Comparison of ENCODE assay signal across 8 mouse cellular contexts in genomic region chr9:60838331-60838872, GRCm38 (mm10). TPM values are rescaled to one million over a fixed set of nuclear protein-coding genes. Genes with fewer than 3 reads are reported as not detected.
DNase-seq lines count a peak whose midpoint lies in the region; ATAC-seq and TF ChIP-seq lines count a peak whose summit lies in the region.

No protein-coding gene starts in this region.

- peak overlapping the region; percentile 56 for H3K4me2 ChIP-seq in forebrain, embryonic 11.5 days (ENCODE audit: low read depth, low read length, severe bottlenecking)
- H3K4me2 ChIP-seq in intestine, postnatal 0 days (replicated peaks; ENCODE audit: low read depth): peak overlapping the region; percentile 44

- WGBS in forebrain, embryonic 11.5 days: 20% methylated on average over 9 of the region's 9 CpGs
- WGBS in intestine, postnatal 0 days: 43% methylated on average over 9 of the region's 9 CpGs

- TF ChIP-seq CTCF in intestine, postnatal 0 days (IDR thresholded peaks at IDR 0.05; ENCODE audit: low read depth): no peak

- intact Hi-C loops in gastrocnemius, postnatal 36 days (cut with DNase I): no loop called here

- H3K27ac ChIP-seq in forebrain, embryonic 11.5 days (ENCODE audit: low read depth, low read length): no peak overlapping the region; the same call in 1 of the 2 replicates
- H3K27ac ChIP-seq in intestine, postnatal 0 days (ENCODE audit: low read depth, low read length): no peak overlapping the region

- no peak for ATAC-seq in forebrain, embryonic 11.5 days (replicated peaks; ENCODE audit: low FRiP score)
- ATAC-seq in intestine, postnatal 0 days: no peak

- peak overlapping the region; percentile 27; the same call in 1 of the 2 replicates for H3K9ac ChIP-seq in forebrain, embryonic 11.5 days (ENCODE audit: low read length)
- H3K9ac ChIP-seq in intestine, postnatal 0 days (ENCODE audit: low read depth, low read length): no peak overlapping the region

- no peaks in the 10 kb centered on the region for H3K9me3 ChIP-seq in forebrain, embryonic 11.5 days (ENCODE audit: control insufficient read depth, low read length)
- no peaks in the 10 kb centered on the region for H3K9me3 ChIP-seq in intestine, postnatal 0 days (ENCODE audit: control insufficient read depth)

- no peaks in the 10 kb centered on the region; the same call in 1 of the 2 replicates for H3K27me3 ChIP-seq in forebrain, embryonic 11.5 days (ENCODE audit: control insufficient read depth, insufficient read depth, low read length)
- no peaks in the 10 kb centered on the region for H3K27me3 ChIP-seq in intestine, postnatal 0 days (replicated peaks; ENCODE audit: control insufficient read depth, insufficient read depth, low read length)

- no peaks in the 10 kb centered on the region for H3K36me3 ChIP-seq in forebrain, embryonic 11.5 days (ENCODE audit: control insufficient read depth, insufficient read depth, low read length)
- peaks cover 4% of the 10 kb centered on the region; the same call in 1 of the 2 replicates for H3K36me3 ChIP-seq in intestine, postnatal 0 days (ENCODE audit: control insufficient read depth, insufficient read depth)

- peak; percentile 56 for DNase-seq in embryo, embryonic 10.5 days (ENCODE audit: low spot score)
- no peak for DNase-seq in embryo, embryonic 11 days
- peak; percentile 43 for DNase-seq in 3134 (ENCODE audit: extremely low read depth, insufficient read length, low spot score)
- no peak for DNase-seq in forebrain, embryonic 11.5 days (ENCODE audit: low spot score)
- no peak for DNase-seq in spleen, postnatal 36 days (ENCODE audit: low spot score in 2 of 2)
- DNase-seq in gastrocnemius, postnatal 36 days: no peak
- DNase-seq in T-cell, adult 2 months (ENCODE audit: low spot score): no peak

- peaks cover 36% of the 10 kb centered on the region for H3K4me1 ChIP-seq in forebrain, embryonic 11.5 days (replicated peaks; ENCODE audit: control insufficient read depth, insufficient read depth, low read length)
- H3K4me1 ChIP-seq in intestine, postnatal 0 days (replicated peaks; ENCODE audit: control insufficient read depth, insufficient read depth, low read length): peaks cover 12% of the 10 kb centered on the region

- H3K4me3 ChIP-seq in forebrain, embryonic 11.5 days (ENCODE audit: low read depth, low read length): no peak overlapping the region
- H3K4me3 ChIP-seq in intestine, postnatal 0 days (ENCODE audit: low read depth, low read length): 0 out of 2 replicates have a peak overlapping the region, but pooled peaks have one; percentile 3

RNA-seq across cellular contexts. Expression of gene Uaca, which starts 44.1 kb away (rescaled TPM):
- polyA plus RNA-seq in forebrain, embryonic 11.5 days (2014; fragmentation: Nextera tagmentation; extraction: Ambion mirVana): 25.2 and 25.6 TPM in 2 replicates
- polyA plus RNA-seq in intestine, postnatal 0 days (2015; fragmentation: Nextera tagmentation; extraction: Ambion mirVana): 34.6 and 39.3 TPM in 2 replicates
- 100 to 1,000 TPM; 103 to 112 TPM for total RNA-seq in gastrocnemius, postnatal 36 days (2021)

Comparison
In these comparisons a context has a peak if more than half of its experiments do, and no peak if none do; other contexts are left out.
1. DNase-seq: peak in embryo, embryonic 10.5 days (single experiment) and 3134 (single experiment); none in embryo, embryonic 11 days (single experiment), forebrain, embryonic 11.5 days (single experiment), spleen, postnatal 36 days (0 of 2), gastrocnemius, postnatal 36 days (0 of 2) and T-cell, adult 2 months (single experiment).